In the genomic region with DNA sequence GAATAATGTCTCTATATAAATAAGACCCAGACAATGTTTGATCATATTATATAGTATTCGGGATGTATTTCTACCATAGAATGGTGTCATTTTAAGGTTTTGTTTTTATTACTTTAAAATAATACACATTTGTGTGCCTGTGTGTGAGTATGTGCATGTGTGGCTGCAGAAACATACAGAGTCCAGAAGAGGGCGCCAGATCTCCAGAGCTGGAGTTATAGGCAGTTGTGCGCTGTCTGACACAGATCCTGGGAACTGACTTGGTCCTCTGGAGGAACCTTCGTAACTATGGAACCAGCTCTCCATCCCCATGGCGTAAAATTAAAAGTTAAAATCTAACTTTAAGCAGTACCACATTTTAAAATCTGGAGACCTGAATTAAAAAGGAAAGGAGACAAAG, we compare ENCODE assay signal across 27 mouse cellular contexts. TPM values are rescaled to one million over a fixed set of nuclear protein-coding genes. Genes with fewer than 3 reads are reported as not detected.
"Had no signal": no experiment of that assay in that cellular context is flagged by ENCODE, and none has a peak within 500 bp of the region (broad histone marks: within the 10 kb centered on the region; RNA-seq: fewer than 3 reads in every experiment).

No protein-coding gene starts in this region.

- H3K27ac ChIP-seq: kidney, postnatal 0 days; limb, embryonic 10.5 days; limb, embryonic 13.5 days; liver, embryonic 12.5 days; liver, embryonic 15.5 days; lung, embryonic 15.5 days; midbrain, embryonic 10.5 days; midbrain, embryonic 13.5 days; neural tube, embryonic 13.5 days; stomach, embryonic 15.5 days had no signal

- H3K9me3 ChIP-seq: limb, embryonic 10.5 days; lung, embryonic 15.5 days; midbrain, embryonic 13.5 days; neural tube, embryonic 13.5 days; stomach, embryonic 15.5 days had no signal

- H3K9ac ChIP-seq: limb, embryonic 13.5 days; liver, embryonic 12.5 days; liver, embryonic 15.5 days; lung, embryonic 15.5 days; midbrain, embryonic 13.5 days; neural tube, embryonic 13.5 days; stomach, embryonic 15.5 days had no signal

- H3K4me1 ChIP-seq: limb, embryonic 10.5 days; limb, embryonic 13.5 days; liver, embryonic 12.5 days; liver, embryonic 15.5 days; lung, embryonic 15.5 days; megakaryocyte, embryonic 14.5 days; midbrain, embryonic 10.5 days; neural tube, embryonic 13.5 days; stomach, embryonic 15.5 days had no signal

- H3K4me3 ChIP-seq: limb, embryonic 10.5 days; limb, embryonic 13.5 days; liver, embryonic 12.5 days; liver, embryonic 15.5 days; lung, embryonic 15.5 days; megakaryocyte, embryonic 14.5 days; midbrain, embryonic 10.5 days; midbrain, embryonic 13.5 days; neural tube, embryonic 13.5 days; stomach, embryonic 15.5 days had no signal

- DNase-seq: kidney, adult 2 months; kidney, postnatal 25 days; layer of hippocampus, adult 9-11 months; layer of hippocampus, postnatal 36 days; liver; lung, adult 18-20 months; lung, postnatal 10 days; lung, postnatal 36 days; retina, postnatal 1 day; right cerebral cortex, postnatal 25 days; spleen, adult 18-20 months; thymus, adult 2 months; thymus, postnatal 14 days; thymus, postnatal 4 days had no signal

- H3K36me3 ChIP-seq: limb, embryonic 10.5 days; limb, embryonic 13.5 days; liver, embryonic 12.5 days; liver, embryonic 15.5 days; lung, embryonic 15.5 days; midbrain, embryonic 10.5 days; midbrain, embryonic 13.5 days; neural tube, embryonic 13.5 days; stomach, embryonic 15.5 days had no signal

- ATAC-seq: intestine, postnatal 0 days; liver, embryonic 12.5 days; midbrain, embryonic 13.5 days had no signal

- H3K27me3 ChIP-seq: limb, embryonic 13.5 days; liver, embryonic 12.5 days; liver, embryonic 15.5 days; lung, embryonic 15.5 days; megakaryocyte, embryonic 14.5 days; midbrain, embryonic 13.5 days; neural tube, embryonic 13.5 days; stomach, embryonic 15.5 days had no signal

- H3K4me2 ChIP-seq: limb, embryonic 13.5 days; liver, embryonic 12.5 days; liver, embryonic 15.5 days; lung, embryonic 15.5 days; midbrain, embryonic 13.5 days; neural tube, embryonic 13.5 days; stomach, embryonic 15.5 days had no signal

RNA-seq across cellular contexts. Expression of gene Igsf21, which starts 58.4 kb away (rescaled TPM):
- total RNA-seq: neutrophil, adult 5-6 weeks had no signal
